Mouse (Mus musculus) layer of hippocampus, postnatal 10 days (tissue): ENCODE results near the gene Gna12. TPM values are rescaled to one million over a fixed set of nuclear protein-coding genes. Genes with fewer than 3 reads are reported as not detected.

Experiments used
- DNase-seq, 2 experiments: peaks; one replicate each; pipeline ENCODE4 v3.0.0; 2021; ENCODE audit warnings: low spot score in 2 of 2
- total RNA-seq, 2 experiments: library from RNA; stranded (reverse); gene quantifications; 2 replicates each; pipeline ENCODE4 v1.2.3; 2021

Gna12 gene
- total RNA-seq, 2 experiments from 2014 or later, result 84.6 to 85.9 TPM

DNA sequence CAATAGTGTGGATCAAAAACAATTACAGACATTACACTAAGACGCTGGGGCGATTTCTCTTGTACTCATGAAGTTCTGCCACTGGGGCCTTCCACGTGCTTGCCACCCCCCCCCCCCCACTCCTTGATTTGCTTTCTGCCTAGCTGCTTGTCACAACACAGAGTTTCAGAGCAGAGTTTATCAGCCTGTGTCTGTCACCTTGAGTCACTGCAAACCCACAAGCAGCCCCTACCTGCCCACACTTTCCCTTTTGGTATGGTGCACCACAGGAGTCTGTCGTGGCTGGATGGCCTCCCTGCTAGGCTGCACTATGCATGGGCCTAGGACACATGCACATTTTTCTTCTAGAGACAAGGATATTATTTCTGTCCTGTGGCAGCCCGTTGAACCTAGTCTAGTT is 31.5 kb downstream of the Gna12 start:
- DNase-seq, result no peak

DNA sequence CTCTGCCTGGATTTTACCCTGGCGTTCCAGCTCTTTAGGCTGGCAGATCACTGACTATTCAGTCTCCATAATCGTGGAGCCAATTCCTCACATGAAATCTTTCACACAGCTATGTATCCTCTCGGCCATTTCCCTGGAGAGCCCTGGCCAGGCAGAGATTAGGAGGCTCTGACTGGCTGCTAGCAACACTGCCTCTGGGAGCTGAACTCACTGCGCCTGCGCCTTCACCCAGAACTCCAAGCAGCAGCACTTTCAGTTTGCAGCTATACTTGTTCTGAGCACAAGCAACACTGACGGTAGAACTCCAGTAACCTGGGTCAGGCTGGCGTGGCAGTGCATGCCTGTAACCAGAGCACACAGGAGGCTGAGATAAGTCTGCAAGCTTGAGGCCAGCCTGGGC is 32.1 kb downstream of the Gna12 start:
- peak in 1 of 2 experiments; percentile 29 for DNase-seq

DNA sequence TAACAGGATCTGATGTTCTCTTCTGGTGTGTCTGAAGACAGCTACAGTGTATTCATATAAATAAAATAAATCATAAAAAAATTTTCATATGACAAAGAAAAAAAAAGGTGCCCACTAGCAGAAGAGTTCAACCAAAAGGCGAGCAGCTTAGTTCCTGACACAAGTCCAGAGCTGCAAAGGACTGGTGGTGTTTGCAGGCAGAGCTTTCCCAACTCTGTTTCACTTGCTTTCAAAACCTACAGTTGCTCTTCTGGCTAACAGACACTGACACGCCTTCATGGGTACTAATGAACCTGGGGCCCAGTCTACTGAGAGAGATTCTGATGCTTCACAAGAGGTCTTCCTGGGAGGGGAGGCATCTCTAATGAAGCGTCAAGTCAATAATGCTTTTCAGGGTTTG is 34.2 kb downstream of the Gna12 start:
- no peak for DNase-seq

DNA sequence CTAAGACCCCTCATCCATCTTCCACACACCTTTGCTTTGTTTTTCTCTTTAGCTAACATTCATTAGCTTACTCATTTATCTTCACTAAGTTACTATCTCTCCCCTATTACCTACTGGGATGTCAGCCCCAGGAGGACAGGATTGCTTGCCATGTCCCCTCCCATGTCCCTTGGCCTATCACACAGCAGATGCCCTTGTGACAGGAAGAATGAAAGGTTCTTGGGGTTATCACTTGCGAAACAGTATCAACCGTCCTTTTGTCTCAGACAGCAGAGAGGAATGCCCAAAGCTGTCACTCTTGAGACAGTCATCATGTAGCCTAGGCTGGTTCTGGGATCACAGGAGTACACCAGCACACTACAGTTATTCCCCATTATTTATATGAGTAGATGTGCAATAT is 35.1 kb downstream of the Gna12 start:
- DNase-seq, result no peak

DNA sequence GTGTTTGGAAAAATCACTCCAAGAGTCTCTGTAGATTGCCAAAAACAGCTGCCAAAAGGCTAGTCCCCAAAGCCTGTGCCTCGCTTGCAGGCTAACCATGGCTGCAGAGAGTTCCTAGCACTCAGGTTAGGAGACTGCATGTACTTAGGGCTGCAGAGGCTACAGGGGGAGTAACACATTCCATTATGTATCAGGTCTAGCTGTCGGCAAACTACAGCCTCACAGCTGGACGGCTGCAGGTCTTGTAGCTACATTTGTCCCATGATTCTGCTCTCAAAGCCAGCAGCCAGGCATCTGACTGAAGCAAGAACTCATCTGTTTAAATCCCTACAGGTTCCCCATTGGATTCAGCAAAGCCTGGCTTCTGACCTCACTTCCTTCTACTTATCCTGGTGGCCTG is 35.5 kb downstream of the Gna12 start:
- no peak for DNase-seq

DNA sequence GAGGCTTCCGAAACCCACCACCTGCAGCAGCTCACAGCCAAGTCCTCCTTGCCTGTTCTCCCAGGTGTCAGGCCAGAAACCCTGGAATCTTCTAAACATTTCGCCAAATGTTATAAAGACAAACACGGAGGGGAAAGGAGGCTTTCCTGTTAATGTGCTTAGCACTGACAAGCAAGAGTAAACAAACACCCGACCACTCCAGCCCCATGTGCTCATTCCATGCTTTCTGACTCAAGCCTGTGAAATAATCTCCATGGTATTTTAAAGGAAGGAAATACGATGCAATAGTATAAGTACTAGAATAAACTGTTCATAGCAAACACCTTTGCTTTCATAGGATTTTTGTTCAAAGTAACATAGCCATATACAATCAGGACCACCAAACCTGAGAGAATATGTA is 38.0 kb downstream of the Gna12 start:
- DNase-seq, result no peak

DNA sequence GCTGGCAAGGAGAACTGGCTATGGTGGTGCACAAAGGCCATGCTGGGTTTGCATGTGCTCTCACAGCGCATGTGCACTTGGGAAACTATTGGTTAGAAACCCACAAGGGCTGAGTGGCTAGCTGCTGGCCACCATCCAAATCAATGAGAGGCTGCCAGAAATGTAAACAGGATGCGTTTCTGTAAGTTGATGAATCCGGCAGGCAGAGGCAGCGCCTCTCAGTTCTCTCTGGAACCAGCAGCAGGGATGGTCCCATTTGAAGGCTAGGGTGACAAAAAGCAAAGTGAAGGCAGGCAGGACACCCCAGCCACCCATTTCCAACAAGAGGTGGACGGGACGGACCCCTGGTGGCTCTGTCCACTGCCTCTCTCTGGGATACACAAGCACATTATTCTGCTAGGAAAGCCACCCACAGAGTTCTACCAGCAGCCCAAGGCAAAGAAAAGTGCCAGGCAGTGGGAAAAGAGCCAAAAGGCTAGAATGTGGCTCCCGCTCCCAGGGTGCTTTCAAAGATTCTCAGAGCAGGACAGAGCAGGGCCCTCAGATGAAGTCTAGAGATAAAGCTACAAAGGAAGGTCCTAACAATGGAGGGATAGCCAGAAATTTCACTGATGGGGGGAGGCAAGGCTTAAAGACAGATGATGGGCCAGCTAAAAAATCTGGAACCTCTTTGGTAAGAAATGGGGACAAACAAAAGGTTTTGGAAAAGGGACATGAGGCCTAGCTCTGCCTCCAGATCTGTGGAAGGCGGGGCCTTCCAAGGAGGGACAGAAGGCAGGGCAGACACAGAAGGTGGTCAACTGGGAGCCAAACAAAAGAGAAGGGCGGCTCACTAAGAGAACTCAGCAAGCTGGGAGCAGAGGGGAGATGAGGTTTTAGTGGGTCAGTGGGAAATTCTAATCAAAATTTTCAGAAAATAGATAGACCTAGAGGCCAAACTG is 39.0 kb downstream of the Gna12 start:
- DNase-seq, result peak; percentile 48 to 61

DNA sequence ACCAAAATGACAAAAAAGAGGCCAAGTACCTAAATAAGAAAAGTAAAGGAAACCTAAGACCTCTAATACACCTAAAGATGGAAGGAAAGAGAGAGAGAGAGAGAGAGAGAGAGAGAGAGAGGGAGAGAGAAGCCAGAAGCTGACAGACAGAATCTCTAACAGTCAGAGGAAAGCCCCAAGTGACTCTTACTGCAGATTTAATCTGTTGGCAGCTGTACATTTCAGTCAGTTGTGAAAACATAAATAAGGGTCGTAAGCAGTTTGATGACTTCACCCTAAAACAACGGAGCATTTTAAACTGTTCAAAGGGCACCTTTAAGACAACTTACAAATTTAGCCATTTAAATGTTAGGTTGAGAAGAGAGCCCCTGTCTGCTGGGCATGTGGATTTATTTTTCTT is 39.8 kb downstream of the Gna12 start:
- no peak for DNase-seq

DNA sequence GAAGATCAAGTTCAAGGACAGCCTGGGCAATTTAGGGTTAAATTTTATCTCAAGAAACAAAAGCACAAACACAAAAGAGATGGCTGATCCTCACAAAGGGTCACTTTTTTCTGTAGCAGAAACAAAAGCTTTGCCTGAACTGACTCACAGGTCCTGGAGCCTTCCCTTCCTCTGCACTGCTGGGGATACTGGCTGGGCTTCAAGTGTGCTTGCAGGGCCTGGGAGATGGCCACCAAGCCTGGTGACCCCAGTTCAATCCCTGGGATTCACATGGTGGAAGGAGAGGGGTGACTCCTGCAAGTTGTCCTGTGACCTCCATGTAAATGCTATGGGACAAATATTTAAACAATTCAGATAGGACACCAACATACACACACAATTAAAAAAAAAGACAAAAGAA is 40.7 kb downstream of the Gna12 start:
- DNase-seq, result no peak

DNA sequence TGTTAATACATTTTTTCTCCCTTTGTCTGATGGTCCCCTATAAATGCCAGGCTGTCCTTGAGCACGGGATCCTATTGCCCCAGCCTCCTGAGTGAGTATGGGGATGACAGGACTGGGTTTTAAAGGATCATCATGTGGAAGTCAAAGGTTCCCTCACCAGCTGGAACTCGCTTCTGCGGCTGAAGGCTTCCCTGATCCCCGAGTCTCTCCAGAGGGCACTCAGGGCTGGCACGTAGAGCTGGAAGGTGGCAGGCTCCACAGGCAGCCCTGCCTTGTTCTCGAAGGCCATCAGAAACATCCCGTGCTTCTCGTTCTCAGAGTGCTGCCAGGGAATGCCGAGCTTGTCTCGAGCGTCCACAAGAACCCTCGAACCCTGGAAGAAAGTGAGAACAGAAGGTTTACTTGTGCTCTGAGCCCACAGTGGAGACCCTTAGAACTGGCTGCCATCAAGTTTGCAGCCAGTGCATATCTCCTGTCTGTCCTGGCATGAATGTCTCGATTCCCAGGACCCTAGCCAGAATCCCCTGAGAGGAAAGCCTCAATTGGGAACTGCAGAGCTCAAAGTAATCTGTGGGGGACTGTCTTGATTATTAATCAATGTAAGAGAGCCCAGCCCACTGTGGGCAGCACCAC is 44.9 kb downstream of the Gna12 start:
- no peak for DNase-seq

DNA sequence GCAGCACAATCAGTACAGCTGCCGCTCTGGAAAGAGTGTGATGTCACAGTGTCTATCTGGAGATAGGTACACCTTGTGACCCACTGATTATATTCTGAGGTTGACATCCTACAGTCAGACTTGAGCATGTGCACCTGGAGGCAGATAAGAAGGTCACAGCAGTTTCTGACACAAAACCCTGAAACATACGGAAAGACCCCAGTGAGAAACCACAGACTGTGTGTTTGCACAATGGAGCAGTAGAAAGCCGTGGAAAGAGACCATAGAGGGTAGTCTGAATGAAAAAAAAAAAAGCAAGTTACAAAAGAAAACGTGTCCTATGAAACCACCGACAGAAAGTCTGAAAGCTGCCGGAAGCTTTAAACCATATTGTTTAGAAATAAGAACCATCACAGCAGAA is 45.9 kb downstream of the Gna12 start:
- no peak for DNase-seq

DNA sequence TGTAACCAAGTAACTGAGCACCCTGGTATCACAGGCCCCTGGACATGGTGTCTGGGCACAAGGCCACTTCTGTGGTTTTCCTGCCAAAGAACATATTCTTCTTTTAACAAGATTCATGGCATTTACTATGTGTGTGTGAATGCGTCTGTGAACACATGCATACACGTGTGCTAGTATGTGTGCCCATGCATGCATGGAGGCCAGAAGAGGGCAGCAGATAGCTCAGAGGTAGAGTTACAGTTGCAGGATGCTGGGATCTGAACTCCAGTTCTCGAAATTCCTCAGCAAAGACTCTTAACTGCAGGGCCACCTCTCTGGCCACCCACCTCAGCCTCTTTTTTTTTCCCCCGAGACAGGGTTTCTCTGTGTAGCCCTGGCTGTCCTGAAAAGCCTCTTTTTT is 46.7 kb downstream of the Gna12 start:
- DNase-seq, result no peak

DNA sequence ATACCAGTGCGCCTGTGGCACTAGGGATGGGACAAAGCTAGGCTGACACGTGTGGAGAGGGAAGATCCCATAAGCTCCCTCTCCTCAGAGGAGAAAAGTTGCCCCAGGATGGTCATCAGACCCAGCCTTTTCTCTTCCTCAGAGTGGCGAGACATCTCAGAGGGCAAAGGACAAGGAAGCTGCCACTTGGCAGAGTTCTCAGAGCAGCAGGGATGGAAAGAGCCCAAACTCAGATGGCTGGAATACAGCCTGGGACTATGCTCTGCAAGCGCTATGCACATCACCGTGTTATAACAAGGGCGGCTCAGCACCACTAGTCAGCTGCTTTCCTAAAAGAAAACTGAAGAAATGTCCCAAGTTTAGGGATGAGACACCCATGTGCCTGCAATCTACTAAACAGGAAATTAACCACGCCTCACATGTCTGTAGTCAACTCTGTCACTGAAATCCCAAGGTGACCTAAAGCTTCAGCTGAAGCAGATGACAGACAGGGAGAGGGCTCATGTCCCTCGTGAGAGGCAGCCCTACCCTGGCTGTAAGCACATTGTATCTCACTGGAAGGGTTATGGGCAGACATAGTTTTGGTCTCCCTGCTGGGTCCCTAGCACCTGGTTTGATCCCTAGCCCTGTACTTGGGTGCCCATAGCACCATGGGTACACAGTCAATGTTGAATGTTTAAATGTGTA is 48.2 kb downstream of the Gna12 start:
- no peak for DNase-seq

DNA sequence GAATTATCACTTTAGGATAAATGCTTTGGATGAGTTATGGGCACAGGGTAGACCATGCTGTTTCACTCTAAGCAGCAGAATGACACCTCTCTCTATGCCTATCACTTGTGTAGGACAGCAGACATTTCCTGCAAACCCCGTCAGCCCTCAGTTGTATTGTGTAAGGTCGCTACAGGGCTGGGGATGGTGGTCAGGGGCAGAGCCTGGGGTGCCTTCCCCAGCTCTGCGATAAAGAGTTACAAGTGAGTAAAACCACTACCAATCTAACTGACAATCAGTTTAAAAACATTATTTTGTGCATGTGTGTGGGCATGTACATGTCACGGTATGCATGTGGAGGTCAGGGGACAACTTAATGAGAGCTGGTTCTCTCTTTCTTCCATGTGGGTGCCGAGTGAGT is 49.1 kb downstream of the Gna12 start:
- DNase-seq, result no peak

DNA sequence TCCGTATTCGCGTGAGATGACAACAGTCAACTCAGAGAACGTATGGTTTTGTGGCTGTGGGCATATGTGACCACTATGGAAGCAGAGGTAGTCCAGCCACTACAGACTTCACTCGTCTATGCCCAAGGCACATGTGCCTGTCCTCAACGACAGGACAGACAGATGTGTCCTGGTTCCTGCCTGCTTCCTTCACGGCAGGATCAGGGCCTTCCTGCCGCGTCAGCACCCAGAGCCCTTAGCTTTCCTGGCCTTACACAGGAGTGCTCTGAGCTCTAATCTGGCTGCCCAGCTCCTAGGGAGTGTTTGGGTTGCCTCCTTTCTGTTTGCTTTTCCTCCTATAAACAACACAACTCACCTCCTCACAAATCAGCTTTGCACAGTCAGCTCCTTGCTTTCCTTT is 53.3 kb downstream of the Gna12 start:
- no peak for DNase-seq

DNA sequence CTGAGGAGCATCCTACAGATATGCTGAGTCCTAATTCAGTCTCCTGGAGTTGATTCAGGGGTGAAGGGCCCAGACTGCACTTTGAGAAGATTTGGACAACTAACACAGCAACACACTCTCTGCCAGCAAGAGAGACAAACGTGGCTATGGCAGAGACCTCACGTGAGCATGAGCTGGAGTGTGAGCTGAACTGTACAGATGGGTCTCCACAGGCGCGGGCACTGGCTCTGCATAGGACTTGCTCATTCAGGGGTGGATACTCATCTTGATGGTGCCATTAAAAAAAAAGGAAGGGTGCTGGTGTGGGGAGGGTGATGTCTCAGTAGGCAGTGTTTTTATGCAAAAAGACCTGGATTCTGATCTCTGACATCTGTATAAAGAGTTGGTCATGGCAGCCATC is 55.1 kb downstream of the Gna12 start:
- no peak for DNase-seq

DNA sequence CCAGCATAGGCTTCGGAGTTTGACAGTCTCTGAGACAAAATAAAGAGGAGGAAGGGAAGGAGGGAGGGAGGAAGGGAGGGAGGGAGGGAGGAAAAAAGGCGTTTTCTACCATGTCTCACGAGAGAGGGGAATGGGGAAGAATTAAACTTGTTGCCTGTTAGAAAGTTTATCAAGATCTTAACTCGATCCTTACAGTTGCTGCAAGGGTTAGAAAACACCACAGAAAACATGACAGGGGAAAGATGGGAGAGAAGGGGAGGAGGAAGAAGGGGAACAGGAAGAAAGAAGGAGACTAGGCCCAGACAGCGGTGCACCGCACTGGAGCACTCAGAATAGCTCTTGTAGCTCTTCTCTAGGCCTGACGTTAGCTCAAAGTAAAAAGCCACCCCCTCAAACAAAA is 58.1 kb downstream of the Gna12 start:
- no peak for DNase-seq

DNA sequence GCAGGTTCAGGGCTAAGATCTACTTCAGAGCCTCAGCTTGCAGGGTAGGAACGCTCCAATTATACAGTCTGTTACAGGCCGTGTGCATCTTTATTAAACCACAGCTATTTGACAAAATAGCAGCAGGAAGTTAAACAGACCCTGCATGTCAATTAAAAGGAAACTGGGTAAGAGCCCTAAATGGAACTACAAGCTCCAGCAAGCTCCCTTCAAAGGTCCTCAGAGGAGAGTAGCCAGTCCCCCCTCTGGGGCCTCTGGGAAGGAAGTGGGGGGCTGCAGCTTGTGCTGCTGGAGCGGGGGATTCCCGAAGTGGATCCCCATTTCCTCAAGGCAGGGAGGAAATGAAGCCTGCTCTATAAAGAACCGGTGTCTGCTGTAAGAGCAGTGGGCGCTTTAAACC is 58.6 kb downstream of the Gna12 start:
- DNase-seq, result no peak

DNA sequence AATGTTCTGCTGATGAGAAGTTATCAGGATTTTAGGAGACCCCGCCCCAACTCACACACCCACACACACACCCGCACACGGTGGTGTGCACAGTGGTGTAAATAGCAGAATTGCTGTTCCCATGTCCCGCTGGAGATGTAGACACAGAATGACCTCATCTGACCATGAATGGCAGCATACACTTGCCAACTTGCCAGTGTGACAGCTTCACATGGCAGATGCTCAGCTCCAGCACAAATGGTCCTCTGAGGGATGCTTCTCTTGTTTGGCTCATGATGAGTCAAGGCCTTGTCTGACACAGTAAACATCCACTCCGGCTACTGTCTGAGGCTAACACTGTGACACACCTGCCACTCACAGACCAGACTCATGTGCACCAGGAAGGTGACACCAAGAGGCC is 61.9 kb downstream of the Gna12 start:
- peak; percentile 62 to 63 for DNase-seq

DNA sequence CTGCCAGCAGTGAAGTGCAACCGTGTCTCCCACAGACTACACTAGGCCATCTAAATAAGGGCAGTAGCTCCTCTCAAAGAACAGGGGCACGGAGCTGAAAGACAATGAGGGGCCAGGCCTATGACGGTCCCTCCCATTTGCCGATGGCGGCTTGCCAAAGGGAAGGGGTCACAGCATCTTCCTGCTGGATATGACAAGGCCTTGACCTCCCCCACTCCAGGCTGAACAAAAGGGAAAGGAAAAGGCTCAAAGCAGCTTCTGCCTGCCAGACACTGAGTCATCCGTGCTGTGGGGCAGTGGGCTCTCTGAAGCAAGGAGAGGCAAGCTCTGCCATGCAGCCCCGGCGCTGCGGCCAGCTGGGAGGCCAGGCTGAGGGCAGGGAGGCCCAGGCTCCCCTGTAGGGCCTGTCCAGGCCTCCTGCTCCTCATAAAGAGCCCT is 62.5 kb downstream of the Gna12 start:
- DNase-seq, result peak; percentile 64 to 71

DNA sequence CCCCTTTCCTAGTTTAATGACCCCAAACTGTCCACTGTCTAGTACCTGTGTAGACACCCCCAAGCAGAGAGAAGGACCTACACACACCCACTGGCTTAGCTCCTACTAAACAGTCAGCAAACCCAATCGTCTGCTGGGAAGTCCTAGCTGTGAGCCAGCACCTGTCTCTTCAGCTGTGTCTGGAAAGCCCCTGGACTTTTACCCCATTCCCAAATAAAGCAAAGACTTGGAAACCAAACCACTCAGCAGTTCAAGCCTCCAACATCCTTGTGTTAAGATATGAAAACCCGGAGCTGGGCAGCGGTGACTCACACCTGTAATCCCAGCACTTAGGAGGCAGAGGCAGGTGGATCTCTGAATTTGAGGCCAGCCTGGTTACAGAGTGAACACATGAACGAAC is 63.7 kb downstream of the Gna12 start:
- no peak for DNase-seq

DNA sequence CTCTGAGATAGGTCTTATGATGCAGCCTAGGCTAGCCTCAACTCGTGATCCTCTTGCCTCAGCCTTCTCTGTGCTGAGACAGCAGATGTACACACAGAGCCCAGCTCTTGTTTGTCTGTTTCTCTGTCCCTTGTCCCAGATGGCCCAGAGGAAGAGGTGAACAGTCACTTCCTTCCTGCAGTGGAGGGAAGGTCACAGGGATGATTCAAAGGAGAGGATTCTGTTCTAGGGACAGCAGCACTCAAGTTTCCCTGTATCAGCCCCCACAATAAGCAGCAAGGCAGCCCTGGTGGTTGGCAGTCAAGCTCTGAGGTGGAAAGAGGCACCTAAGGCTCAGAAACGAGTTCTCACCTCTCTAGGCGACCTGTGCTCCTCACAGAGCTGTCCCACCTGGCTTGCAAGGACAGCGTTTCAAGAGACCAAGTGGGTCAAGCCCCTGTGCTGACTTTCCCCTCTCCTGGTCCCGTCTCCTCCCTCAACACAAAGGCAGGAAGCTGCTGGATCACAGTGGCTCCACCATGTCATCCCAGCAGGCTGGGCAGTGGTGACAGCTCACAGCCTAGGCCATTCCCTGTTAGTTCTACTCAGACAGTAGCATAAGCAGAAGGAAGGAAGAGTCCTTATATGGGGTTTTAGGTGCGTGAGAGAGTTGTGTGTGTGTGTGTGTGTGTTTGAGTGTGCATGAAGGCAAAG is 65.2 kb downstream of the Gna12 start:
- DNase-seq, result no peak
